Mouse (Mus musculus) hindbrain, embryonic 16.5 days (tissue): ENCODE results near the gene Tnfrsf1b. TPM values are rescaled to one million over a fixed set of nuclear protein-coding genes. Genes with fewer than 3 reads are reported as not detected.

Experiments used
- ATAC-seq: fragments of 200-750 bp; cut with Nextera tagmentation; 2 replicates; pipeline ENCODE4 v1.8.0; 2017; ENCODE audit warnings: moderate TSS enrichment, moderate library complexity
- H3K27ac ChIP-seq: fragments of 300-500 bp; sonication (generic); 2 replicates; pipeline ENCODE4 v1.5.1; 2014; ENCODE audit warnings: low read depth, mild to moderate bottlenecking, control low read depth, low read length, moderate library complexity
- H3K27me3 ChIP-seq: fragments of 300-500 bp; sonication (generic); replicated peaks from 2 replicates; pipeline ENCODE4 v1.6.1; 2014; ENCODE audit warnings: low read length; ENCODE audit not compliant: control insufficient read depth, insufficient read depth
- H3K36me3 ChIP-seq: fragments of 300-500 bp; sonication (generic); 2 replicates; pipeline ENCODE4 v1.6.1; 2014; ENCODE audit warnings: mild to moderate bottlenecking, low read length, moderate library complexity, mixed read lengths; ENCODE audit not compliant: control insufficient read depth, insufficient read depth
- H3K4me1 ChIP-seq: fragments of 300-500 bp; sonication (generic); 2 replicates; pipeline ENCODE4 v1.6.1; 2014; ENCODE audit warnings: low read depth, low read length; ENCODE audit not compliant: control insufficient read depth, insufficient read depth
- H3K4me2 ChIP-seq: fragments of 300-500 bp; sonication (generic); 2 replicates; pipeline ENCODE4 v1.6.1; 2014; ENCODE audit warnings: mild to moderate bottlenecking, low read length, control low read depth, moderate library complexity
- H3K4me3 ChIP-seq: fragments of 300-500 bp; sonication (generic); 2 replicates; pipeline ENCODE4 v1.5.1; 2014; ENCODE audit warnings: mild to moderate bottlenecking, low read length, control low read depth, moderate library complexity
- H3K9ac ChIP-seq: fragments of 300-500 bp; sonication (generic); 2 replicates; pipeline ENCODE4 v1.6.1; 2014; ENCODE audit warnings: low read depth, mild to moderate bottlenecking, control low read depth, low read length, moderate library complexity
- H3K9me3 ChIP-seq: fragments of 300-500 bp; sonication (generic); 2 replicates; pipeline ENCODE4 v1.6.1; 2014; ENCODE audit warnings: mild to moderate bottlenecking, low read length, moderate library complexity; ENCODE audit not compliant: control insufficient read depth
- WGBS: fragments of 180-500 bp; shearing (Covaris S2); extraction: QIAGEN DNeasy Blood & Tissue Kit; methylation state at CpG from one replicate; pipeline ENCODE4 v1.1.7; 2014; 5-methylcytosine and 5-hydroxymethylcytosine counted together
- polyA plus RNA-seq: library from polyadenylated mRNA; unstranded; fragments of >200 nt; fragmentation: Nextera tagmentation; extraction: Ambion mirVana; gene quantifications from 2 replicates; pipeline ENCODE4 v1.2.1, GENCODE M21; 2015

Gene Tnfrsf1b
- polyA plus RNA-seq, 1 experiment from 2014 or later: 3.9 TPM

- Histone ChIP-seq H3K9me3 (no peaks in the 10 kb centered on the region), H3K4me1 (no peaks in the 10 kb centered on the region), H3K9ac (no peak overlapping the region), H3K36me3 (no peaks in the 10 kb centered on the region), H3K4me2 (no peak overlapping the region), H3K4me3 (no peak overlapping the region), H3K27me3 (no peaks in the 10 kb centered on the region), H3K27ac (no peak overlapping the region)
- 93% methylated on average over 2 of the region's 2 CpGs for WGBS
- no peak for ATAC-seq
Measured at GRCm38 (mm10) chr4:145278231-145278630, 31.6 kb upstream of the Tnfrsf1b start.

- H3K27ac ChIP-seq: no peak overlapping the region
- H3K9ac ChIP-seq: no peak overlapping the region
- WGBS: 84% methylated on average over 6 of the region's 6 CpGs
- no peak overlapping the region for H3K4me3 ChIP-seq
- H3K4me2 ChIP-seq: no peak overlapping the region
- no peaks in the 10 kb centered on the region for H3K4me1 ChIP-seq
- H3K27me3 ChIP-seq: no peaks in the 10 kb centered on the region
- no peaks in the 10 kb centered on the region for H3K9me3 ChIP-seq
- H3K36me3 ChIP-seq: no peaks in the 10 kb centered on the region
- no peak for ATAC-seq
Measured at GRCm38 (mm10) chr4:145276368-145277249, 29.9 kb upstream of the Tnfrsf1b start.

GRCm38 (mm10) chr4:145274887-145275286 lies 28.2 kb upstream of the Tnfrsf1b start:
- 92% methylated on average over 5 of the region's 5 CpGs for WGBS
- no peaks in the 10 kb centered on the region for H3K4me1 ChIP-seq
- no peak overlapping the region for H3K27ac ChIP-seq
- no peak overlapping the region for H3K4me3 ChIP-seq
- H3K9ac ChIP-seq: no peak overlapping the region
- ATAC-seq: no peak
- H3K27me3 ChIP-seq: no peaks in the 10 kb centered on the region
- no peak overlapping the region for H3K4me2 ChIP-seq
- H3K9me3 ChIP-seq: no peaks in the 10 kb centered on the region
- no peaks in the 10 kb centered on the region for H3K36me3 ChIP-seq

GRCm38 (mm10) chr4:145273923-145274322 lies 27.3 kb upstream of the Tnfrsf1b start:
- WGBS: 92% methylated on average over 5 of the region's 5 CpGs
- H3K27me3 ChIP-seq: no peaks in the 10 kb centered on the region
- no peaks in the 10 kb centered on the region for H3K36me3 ChIP-seq
- no peak for ATAC-seq
- H3K27ac ChIP-seq: no peak overlapping the region
- no peaks in the 10 kb centered on the region for H3K9me3 ChIP-seq
- H3K9ac ChIP-seq: no peak overlapping the region
- no peak overlapping the region for H3K4me3 ChIP-seq
- H3K4me2 ChIP-seq: no peak overlapping the region
- H3K4me1 ChIP-seq: no peaks in the 10 kb centered on the region

GRCm38 (mm10) chr4:145272763-145273162 lies 26.1 kb upstream of the Tnfrsf1b start:
- H3K27me3 ChIP-seq: no peaks in the 10 kb centered on the region
- no peak overlapping the region for H3K27ac ChIP-seq
- no peak overlapping the region for H3K4me3 ChIP-seq
- no peaks in the 10 kb centered on the region for H3K9me3 ChIP-seq
- H3K4me1 ChIP-seq: no peaks in the 10 kb centered on the region
- no peak overlapping the region for H3K4me2 ChIP-seq
- H3K36me3 ChIP-seq: no peaks in the 10 kb centered on the region
- no peak for ATAC-seq
- 70% methylated on average over 1 of the region's 1 CpGs for WGBS
- H3K9ac ChIP-seq: no peak overlapping the region

GRCm38 (mm10) chr4:145271634-145272033 lies 25.0 kb upstream of the Tnfrsf1b start:
- WGBS: 85% methylated on average over 4 of the region's 4 CpGs
- ATAC-seq: no peak
- Histone ChIP-seq H3K36me3 (no peaks in the 10 kb centered on the region), H3K27me3 (no peaks in the 10 kb centered on the region), H3K27ac (no peak overlapping the region), H3K9ac (no peak overlapping the region), H3K4me1 (no peaks in the 10 kb centered on the region), H3K4me2 (no peak overlapping the region), H3K9me3 (no peaks in the 10 kb centered on the region), H3K4me3 (no peak overlapping the region)

- no peak overlapping the region for H3K4me3 ChIP-seq
- H3K36me3 ChIP-seq: no peaks in the 10 kb centered on the region
- H3K4me2 ChIP-seq: no peak overlapping the region
- H3K27me3 ChIP-seq: no peaks in the 10 kb centered on the region
- no peaks in the 10 kb centered on the region for H3K9me3 ChIP-seq
- ATAC-seq: no peak
- no peak overlapping the region for H3K9ac ChIP-seq
- H3K27ac ChIP-seq: no peak overlapping the region
- no peaks in the 10 kb centered on the region for H3K4me1 ChIP-seq
- WGBS: 89% methylated on average over 5 of the region's 5 CpGs
Measured at GRCm38 (mm10) chr4:145270136-145270535, 23.5 kb upstream of the Tnfrsf1b start.

- Histone ChIP-seq H3K9me3 (no peaks in the 10 kb centered on the region), H3K27me3 (no peaks in the 10 kb centered on the region), H3K4me1 (no peaks in the 10 kb centered on the region), H3K4me2 (no peak overlapping the region), H3K9ac (no peak overlapping the region), H3K36me3 (no peaks in the 10 kb centered on the region), H3K27ac (no peak overlapping the region), H3K4me3 (no peak overlapping the region)
- no peak for ATAC-seq
- WGBS: 84% methylated on average over 4 of the region's 4 CpGs
Measured at GRCm38 (mm10) chr4:145267631-145268110, 21.0 kb upstream of the Tnfrsf1b start.

GRCm38 (mm10) chr4:145266505-145266904 lies 19.8 kb upstream of the Tnfrsf1b start:
- 88% methylated on average over 4 of the region's 4 CpGs for WGBS
- no peaks in the 10 kb centered on the region for H3K36me3 ChIP-seq
- H3K27me3 ChIP-seq: no peaks in the 10 kb centered on the region
- no peaks in the 10 kb centered on the region for H3K4me1 ChIP-seq
- ATAC-seq: no peak
- H3K4me3 ChIP-seq: no peak overlapping the region
- H3K27ac ChIP-seq: no peak overlapping the region
- H3K9me3 ChIP-seq: no peaks in the 10 kb centered on the region
- H3K9ac ChIP-seq: no peak overlapping the region
- no peak overlapping the region for H3K4me2 ChIP-seq
